In the genomic region with DNA sequence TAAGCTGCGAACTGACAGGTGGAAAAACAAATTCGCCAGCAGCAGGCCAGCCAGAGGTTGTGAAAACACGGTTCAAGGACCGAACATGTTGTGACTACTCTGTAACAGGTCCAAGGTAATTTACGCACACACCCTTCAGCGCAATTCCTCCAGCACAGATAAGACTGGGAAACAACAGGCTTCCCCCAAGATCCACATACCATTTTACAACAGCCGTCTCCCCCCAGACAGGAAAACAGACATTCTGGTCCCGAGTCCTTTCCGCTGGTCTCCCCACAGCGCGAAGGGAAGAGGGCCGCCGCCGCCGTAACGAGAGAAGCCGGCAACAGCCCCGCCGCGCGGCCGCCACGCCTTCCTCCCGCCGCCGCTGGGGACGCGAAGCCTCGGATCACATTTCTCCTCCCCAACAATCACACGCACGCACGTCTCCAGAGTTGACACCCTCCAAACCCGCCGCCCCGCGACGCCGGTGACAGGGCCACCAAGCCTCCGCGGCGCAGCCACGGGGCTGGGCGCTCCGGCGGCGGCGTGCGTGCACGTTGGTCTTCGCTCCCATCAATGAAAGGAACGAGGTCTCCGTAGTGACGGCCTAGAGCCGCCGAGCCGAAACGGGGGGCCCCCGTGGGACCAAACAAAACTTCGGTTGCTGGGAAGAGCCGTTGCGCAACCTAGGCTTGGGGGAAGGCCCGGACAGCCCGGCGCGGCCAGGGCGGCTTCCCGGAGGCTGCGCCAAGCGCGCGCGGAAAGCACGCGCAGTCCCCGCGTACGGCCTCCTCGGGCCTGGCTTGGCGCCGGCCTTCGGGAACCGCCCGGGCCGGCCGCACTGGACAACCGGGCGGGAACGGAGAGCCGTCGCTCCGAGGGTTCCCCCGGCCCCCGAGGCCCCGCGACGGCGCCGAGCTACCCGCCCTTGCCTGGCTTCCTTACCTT, we compare ENCODE assay signal across 8 mouse cellular contexts. TPM values are rescaled to one million over a fixed set of nuclear protein-coding genes. Genes with fewer than 3 reads are reported as not detected.
A peak's percentile ranks its signal among the peaks of the same experiment; 100 is the strongest.
DNase-seq lines count a peak whose midpoint lies in the region; ATAC-seq lines count a peak whose summit lies in the region.

No protein-coding gene starts in this region.

- H3K4me2 ChIP-seq in intestine, embryonic 16.5 days (ENCODE audit: low read depth, low read length), result peak overlapping the region; percentile 85

- DNase-seq in adrenal gland, adult 8-10 months, result peak; percentile 79
- DNase-seq in embryo, embryonic 11.5 days (ENCODE audit: low read depth, low spot score), result peak; percentile 72
- DNase-seq in gastrocnemius, postnatal 25 days, result peak; percentile 89
- DNase-seq in left cerebral cortex, postnatal 25 days (ENCODE audit: low spot score in 2 of 2), result peak; percentile 86 to 90
- peak; percentile 82 for DNase-seq in mesoderm, embryonic 11.5 days (ENCODE audit: low read depth, low spot score)
- peak; percentile 76 for DNase-seq in right cerebral cortex, postnatal 4 days
- DNase-seq in yolk sac, embryonic 10.5 days (ENCODE audit: low spot score), result peak; percentile 85

- H3K27me3 ChIP-seq in intestine, embryonic 16.5 days (replicated peaks; ENCODE audit: control insufficient read depth, insufficient read depth, low read length), result no peaks in the 10 kb centered on the region

- intact Hi-C loops in left cerebral cortex, postnatal 25 days (cut with DNase I), result loop anchor here (5.0 kb wide), 1 partner anchor 46 kb away; no protein-coding TSS in a partner anchor

- no peaks in the 10 kb centered on the region for H3K9me3 ChIP-seq in intestine, embryonic 16.5 days (ENCODE audit: control insufficient read depth, low read length)

- peak; percentile 75 for ATAC-seq in intestine, embryonic 16.5 days

- H3K27ac ChIP-seq in intestine, embryonic 16.5 days (ENCODE audit: low read length), result peak overlapping the region; percentile 100

- H3K36me3 ChIP-seq in intestine, embryonic 16.5 days (ENCODE audit: control insufficient read depth, insufficient read depth, low read length), result no peaks in the 10 kb centered on the region

- under 1% methylated on average over 99 of the region's 99 CpGs for WGBS in intestine, embryonic 16.5 days

- H3K4me1 ChIP-seq in intestine, embryonic 16.5 days (ENCODE audit: control insufficient read depth, insufficient read depth, low read length), result peaks cover 14% of the 10 kb centered on the region

- H3K9ac ChIP-seq in intestine, embryonic 16.5 days (ENCODE audit: low read depth, low read length), result peak overlapping the region; percentile 100

- H3K4me3 ChIP-seq in intestine, embryonic 16.5 days (ENCODE audit: low read length), result peak overlapping the region; percentile 98

RNA-seq across cellular contexts. Expression of a gene that starts 1.0 kb away (rescaled TPM):
- total RNA-seq in adrenal gland, adult 8-10 months (2022), result 100 to 1,000 TPM; 116 to 141 (median 135) TPM
- total RNA-seq in gastrocnemius, postnatal 25 days (2021), result 100 to 1,000 TPM; 158 to 199 TPM
- 7.6 and 9.7 TPM in 2 replicates for polyA plus RNA-seq in intestine, embryonic 16.5 days (2015; fragmentation: Nextera tagmentation; extraction: Ambion mirVana)
- 10 to 100 TPM; 85.7 to 86.5 TPM for total RNA-seq in left cerebral cortex, postnatal 25 days (2021)

Comparison
In these comparisons a context has a peak if more than half of its experiments do, and no peak if none do; other contexts are left out.
1. Peak in every context shown above with its lines: DNase-seq, ATAC-seq, H3K4me3 ChIP-seq and H3K27ac ChIP-seq.